Mouse (Mus musculus): Measurements from ENCODE around the gene Nxph2. TPM values are rescaled to one million over a fixed set of nuclear protein-coding genes. Genes with fewer than 3 reads are reported as not detected.
"Not testable (repeated sequence)": the region's sequence is repeated elsewhere in the genome, so short reads cannot be mapped to it uniquely, and the experiment has no call there.

Gene Nxph2
- not detected for polyA plus RNA-seq (2017; shearing (Covaris generic))

- ATAC-seq: no peak
These were observed at the start of gene Nxph2 for GRCm38 (mm10) chr2:23320746-23321585. Nxph2 (plus strand) TSS chr2:23321246.

- ATAC-seq: not testable (repeated sequence)
These were observed 30.1 kb upstream of the Nxph2 start for GRCm38 (mm10) chr2:23290991-23291390.

- no peak for ATAC-seq
These were observed 6.2 kb upstream of the Nxph2 start for GRCm38 (mm10) chr2:23314869-23315268.

Other genes starting within 250 kb of the Nxph2 start
- gene Mastl, start 165.2 kb upstream of the Nxph2 start, polyA plus RNA-seq (2017; shearing (Covaris generic)): 1 to 10 TPM; 1.5 to 2.8 TPM
- 100 to 1,000 TPM; 139 to 141 TPM for gene Yme1l1, start 164.9 kb upstream of the Nxph2 start, polyA plus RNA-seq (2017; shearing (Covaris generic))
- gene 4931423N10Rik, start 113.8 kb upstream of the Nxph2 start, polyA plus RNA-seq (2017; shearing (Covaris generic)): not detected